Mouse (Mus musculus): ENCODE results near the gene Krt80. TPM values are rescaled to one million over a fixed set of nuclear protein-coding genes. Genes with fewer than 3 reads are reported as not detected.

Gene Krt80
- not detected in 2 replicates for polyA plus RNA-seq (2014; fragmentation: Nextera tagmentation; extraction: Ambion mirVana)

DNA sequence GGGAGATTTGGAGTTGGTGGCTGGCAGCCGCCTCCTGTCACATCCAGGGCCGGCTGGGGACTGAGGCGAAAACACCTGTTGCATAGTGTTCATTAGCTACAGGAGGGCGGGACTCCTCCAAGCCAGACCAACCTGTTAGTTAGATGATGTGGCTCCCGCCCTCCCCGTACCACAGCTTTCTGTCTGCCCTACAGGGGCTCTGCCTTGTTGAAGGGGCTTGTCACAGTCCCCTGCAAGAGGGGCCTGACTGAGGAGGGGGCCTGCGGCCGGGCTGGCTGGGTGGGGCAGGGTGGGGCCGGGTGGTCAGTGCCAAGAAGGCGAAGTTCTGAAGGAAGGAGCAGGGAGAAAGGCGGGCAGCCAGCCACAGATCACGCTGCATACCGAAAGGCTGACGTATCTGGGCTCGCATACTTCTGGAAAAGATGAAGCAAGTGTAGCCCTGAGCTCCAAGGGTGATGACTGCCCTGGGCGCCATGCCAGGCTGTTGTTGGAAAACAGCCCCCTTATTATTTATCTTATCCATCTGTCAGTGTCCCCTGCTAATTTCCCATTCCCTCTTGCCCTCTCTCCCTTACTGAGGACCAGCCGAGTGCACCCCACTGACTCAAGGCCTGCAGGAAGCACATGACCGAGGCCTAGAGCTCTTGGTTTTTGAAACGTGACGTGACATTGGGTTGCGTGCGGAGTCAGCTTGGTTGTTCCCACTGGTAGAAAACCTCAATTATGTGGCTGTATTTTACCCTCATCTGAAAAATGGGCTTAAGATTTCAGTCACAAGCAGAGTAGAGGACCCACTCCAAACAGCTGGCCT, at the start of gene Krt80:
Gene Krt80, minus strand, starts transcription at position 62 of the 811 bp plus-strand sequence.
- no peak within 1 kb of the TSS for H3K9ac ChIP-seq (ENCODE audit: low read length)
- no peaks in the 10 kb centered on the region for H3K27me3 ChIP-seq (ENCODE audit: control insufficient read depth, insufficient read depth, low read length)
- H3K4me1 ChIP-seq (ENCODE audit: control insufficient read depth, insufficient read depth, low read length), result no peaks in the 10 kb centered on the region
- ATAC-seq (ENCODE audit: low FRiP score) (no peak), DNase-seq (ENCODE audit: low spot score, missing footprints) (no peak)
- 60% methylated on average over 22 of the region's 22 CpGs for WGBS
- H3K9me3 ChIP-seq (ENCODE audit: control insufficient read depth, low read length), result no peaks in the 10 kb centered on the region
- H3K4me2 ChIP-seq, result no peak within 1 kb of the TSS
- H3K27ac ChIP-seq (ENCODE audit: low read depth, low read length), result no peak within 1 kb of the TSS
- no peaks in the 10 kb centered on the region for H3K36me3 ChIP-seq (ENCODE audit: control insufficient read depth, insufficient read depth, low read length)
- H3K4me3 ChIP-seq (ENCODE audit: low read depth, low read length), result no peak within 1 kb of the TSS

DNA sequence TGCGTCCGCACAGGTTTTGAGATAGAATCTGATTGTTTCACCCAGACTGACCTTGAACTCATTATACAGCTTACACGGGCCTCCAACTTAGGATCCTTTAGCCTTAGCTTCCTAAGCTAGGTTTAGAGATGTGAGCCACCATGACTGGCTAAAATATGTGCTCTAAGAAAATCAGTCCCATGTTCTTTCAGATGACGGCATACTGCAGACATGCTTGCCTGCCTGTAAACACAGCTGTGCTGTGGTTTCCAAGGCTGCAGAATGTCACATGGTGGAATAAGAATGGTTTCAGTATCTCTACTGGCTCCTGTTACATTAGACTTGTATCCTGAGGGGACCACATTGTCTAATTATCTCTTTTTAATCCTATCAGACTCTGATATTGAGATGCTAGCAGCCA, 49.0 kb upstream of the Krt80 start:
- 88% methylated on average over 4 of the region's 4 CpGs for WGBS
- H3K9me3 ChIP-seq (ENCODE audit: control insufficient read depth, low read length), result no peaks in the 10 kb centered on the region
- no peak overlapping the region for H3K9ac ChIP-seq (ENCODE audit: low read length)
- ATAC-seq (ENCODE audit: low FRiP score), result no peak
- no peaks in the 10 kb centered on the region for H3K27me3 ChIP-seq (ENCODE audit: control insufficient read depth, insufficient read depth, low read length)
- no peaks in the 10 kb centered on the region for H3K4me1 ChIP-seq (ENCODE audit: control insufficient read depth, insufficient read depth, low read length)
- no peak overlapping the region for H3K27ac ChIP-seq (ENCODE audit: low read depth, low read length)
- no peak overlapping the region for H3K4me2 ChIP-seq
- no peaks in the 10 kb centered on the region for H3K36me3 ChIP-seq (ENCODE audit: control insufficient read depth, insufficient read depth, low read length)
- no peak overlapping the region for H3K4me3 ChIP-seq (ENCODE audit: low read depth, low read length)
- no peak for DNase-seq (ENCODE audit: low spot score, missing footprints)

DNA sequence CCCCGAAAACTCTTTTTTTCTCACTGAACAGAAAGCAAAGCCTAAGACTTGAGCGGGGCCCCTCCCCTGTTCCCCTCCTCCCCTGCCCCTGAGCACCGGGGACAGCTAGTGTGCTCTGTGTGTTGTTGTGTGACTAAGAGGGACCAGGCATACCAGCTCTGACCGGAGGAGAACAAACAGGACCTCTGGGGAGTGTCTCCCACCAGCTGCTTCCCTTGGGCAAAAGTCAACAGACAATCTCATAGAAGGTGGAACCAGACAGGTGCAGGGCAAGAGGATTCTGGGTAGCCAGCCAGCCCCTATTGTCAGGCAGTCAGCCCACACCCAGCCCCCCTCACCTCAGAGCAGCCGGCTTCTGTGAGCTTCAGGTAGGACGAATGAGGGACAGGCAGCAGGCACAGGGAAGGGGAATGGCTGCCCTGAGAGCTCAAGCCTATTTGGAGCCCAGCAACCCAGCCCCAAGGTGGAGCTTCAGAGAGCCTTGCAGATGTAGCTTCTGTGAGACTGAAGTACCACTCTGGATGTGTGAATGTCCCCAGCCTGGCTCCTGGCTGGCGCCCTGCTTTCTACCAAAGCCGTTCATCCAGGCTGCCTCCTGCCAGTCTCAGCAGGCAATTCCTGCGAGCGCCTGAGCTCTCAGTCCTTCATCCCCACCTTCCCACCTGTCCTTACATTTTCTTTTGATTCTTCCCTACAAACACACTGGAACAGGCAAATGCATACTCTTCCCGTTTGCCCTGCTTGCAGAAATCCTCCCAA, 45.0 kb upstream of the Krt80 start:
- no peak for ATAC-seq (ENCODE audit: low FRiP score)
- DNase-seq (ENCODE audit: low spot score, missing footprints), result no peak
- WGBS, result 42% methylated on average over 11 of the region's 11 CpGs
- Histone ChIP-seq H3K4me2 (no peak overlapping the region), H3K4me1 (ENCODE audit: control insufficient read depth, insufficient read depth, low read length) (no peaks in the 10 kb centered on the region), H3K9ac (ENCODE audit: low read length) (no peak overlapping the region), H3K36me3 (ENCODE audit: control insufficient read depth, insufficient read depth, low read length) (no peaks in the 10 kb centered on the region), H3K4me3 (ENCODE audit: low read depth, low read length) (no peak overlapping the region), H3K27me3 (ENCODE audit: control insufficient read depth, insufficient read depth, low read length) (peaks cover 10% of the 10 kb centered on the region), H3K9me3 (ENCODE audit: control insufficient read depth, low read length) (no peaks in the 10 kb centered on the region), H3K27ac (ENCODE audit: low read depth, low read length) (no peak overlapping the region)

DNA sequence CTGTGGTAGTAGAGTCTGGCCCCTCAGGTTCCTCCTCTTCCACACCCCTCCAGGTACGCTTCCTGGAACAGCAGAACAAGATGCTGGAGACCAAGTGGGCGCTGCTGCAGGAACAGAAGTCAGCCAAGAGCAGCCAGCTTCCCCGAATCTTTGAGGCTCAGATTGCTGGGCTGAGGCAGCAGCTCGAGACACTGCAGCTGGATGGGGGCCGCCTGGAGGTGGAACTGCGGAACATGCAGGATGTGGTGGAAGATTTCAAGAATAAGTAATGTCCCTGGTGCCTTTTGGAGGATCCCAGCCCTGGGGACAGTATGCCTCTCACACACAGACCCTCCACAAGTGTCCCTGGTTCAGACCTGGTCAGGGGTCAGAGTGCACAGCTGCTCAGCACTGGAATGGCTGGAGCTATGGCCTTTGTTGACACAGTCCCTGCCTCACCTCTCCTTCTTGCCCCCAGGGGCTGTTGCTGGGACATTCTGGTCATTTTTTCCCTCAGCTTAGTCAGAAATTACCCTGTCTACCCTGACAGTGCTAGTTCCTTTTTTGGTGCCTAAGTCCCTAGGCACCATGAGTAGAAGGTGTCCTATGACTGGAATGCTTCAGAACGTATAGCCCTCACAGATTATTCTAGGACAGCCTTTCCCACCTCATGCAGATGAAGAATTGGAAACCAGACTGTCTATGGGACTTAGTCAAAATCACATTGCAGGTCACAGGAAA, 44.1 kb upstream of the Krt80 start:
- H3K4me1 ChIP-seq (ENCODE audit: control insufficient read depth, insufficient read depth, low read length), result no peaks in the 10 kb centered on the region
- no peaks in the 10 kb centered on the region for H3K9me3 ChIP-seq (ENCODE audit: control insufficient read depth, low read length)
- H3K27ac ChIP-seq (ENCODE audit: low read depth, low read length), result no peak overlapping the region
- ATAC-seq (ENCODE audit: low FRiP score) (no peak), DNase-seq (ENCODE audit: low spot score, missing footprints) (no peak)
- WGBS, result 56% methylated on average over 7 of the region's 7 CpGs
- no peak overlapping the region for H3K9ac ChIP-seq (ENCODE audit: low read length)
- no peak overlapping the region for H3K4me2 ChIP-seq
- no peaks in the 10 kb centered on the region for H3K36me3 ChIP-seq (ENCODE audit: control insufficient read depth, insufficient read depth, low read length)
- peaks cover 10% of the 10 kb centered on the region for H3K27me3 ChIP-seq (ENCODE audit: control insufficient read depth, insufficient read depth, low read length)
- no peak overlapping the region for H3K4me3 ChIP-seq (ENCODE audit: low read depth, low read length)

DNA sequence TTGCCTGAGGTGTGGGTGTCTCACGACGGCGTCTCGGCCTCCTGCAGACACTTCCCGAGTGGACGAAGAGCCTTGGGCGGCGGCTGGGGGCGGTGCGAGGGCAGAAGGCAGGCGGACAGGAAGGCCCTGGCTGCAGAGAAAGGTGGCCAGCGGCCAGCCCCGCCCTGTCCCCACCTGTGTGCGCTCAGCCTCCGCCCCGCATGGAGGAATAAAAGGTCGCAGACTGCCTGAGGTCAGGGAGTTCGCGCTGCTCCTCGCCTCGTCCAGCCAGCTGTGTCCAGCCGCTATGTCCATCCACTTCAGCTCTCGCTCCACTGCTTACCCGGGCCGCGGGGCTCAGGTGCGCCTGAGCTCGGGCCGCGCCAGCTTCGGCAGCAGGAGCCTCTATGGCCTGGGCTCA, 42.2 kb upstream of the Krt80 start:
- no peak overlapping the region for H3K4me3 ChIP-seq (ENCODE audit: low read depth, low read length)
- H3K36me3 ChIP-seq (ENCODE audit: control insufficient read depth, insufficient read depth, low read length), result no peaks in the 10 kb centered on the region
- no peak overlapping the region for H3K9ac ChIP-seq (ENCODE audit: low read length)
- ATAC-seq (ENCODE audit: low FRiP score) (no peak), DNase-seq (ENCODE audit: low spot score, missing footprints) (no peak)
- H3K27ac ChIP-seq (ENCODE audit: low read depth, low read length), result no peak overlapping the region
- H3K9me3 ChIP-seq (ENCODE audit: control insufficient read depth, low read length), result no peaks in the 10 kb centered on the region
- no peak overlapping the region for H3K4me2 ChIP-seq
- H3K4me1 ChIP-seq (ENCODE audit: control insufficient read depth, insufficient read depth, low read length), result no peaks in the 10 kb centered on the region
- 17% methylated on average over 31 of the region's 31 CpGs for WGBS
- peaks cover 10% of the 10 kb centered on the region for H3K27me3 ChIP-seq (ENCODE audit: control insufficient read depth, insufficient read depth, low read length)

DNA sequence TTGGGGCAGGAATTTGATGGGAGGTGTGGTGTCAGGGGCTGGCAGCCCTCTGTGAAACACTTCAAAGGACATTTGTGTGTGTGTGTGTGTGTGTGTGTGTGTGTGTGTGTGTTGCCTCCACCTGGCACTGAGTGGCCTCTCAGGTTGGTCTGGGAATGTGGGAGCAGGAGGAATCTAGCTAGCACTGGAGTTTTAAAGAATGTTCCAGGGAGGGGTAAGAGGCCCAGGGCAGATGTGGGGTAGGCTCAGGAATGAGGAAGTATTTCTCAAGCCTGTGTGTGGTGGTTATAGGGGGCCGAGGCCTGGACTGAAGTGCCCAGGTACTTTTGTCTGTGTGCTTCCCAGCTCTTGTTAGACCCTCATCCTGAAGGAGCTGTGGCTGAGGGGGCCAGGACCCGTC, 40.8 kb upstream of the Krt80 start, which contains the start of gene Krt7:
Gene Krt7, plus strand, starts transcription at position 269 of the 400 bp plus-strand sequence.
- H3K9ac ChIP-seq (ENCODE audit: low read length), result no peak within 1 kb of the TSS
- H3K9me3 ChIP-seq (ENCODE audit: control insufficient read depth, low read length), result no peaks in the 10 kb centered on the region
- no peak within 1 kb of the TSS for H3K27ac ChIP-seq (ENCODE audit: low read depth, low read length)
- no peak within 1 kb of the TSS for H3K4me2 ChIP-seq
- no peak within 1 kb of the TSS for H3K4me3 ChIP-seq (ENCODE audit: low read depth, low read length)
- H3K36me3 ChIP-seq (ENCODE audit: control insufficient read depth, insufficient read depth, low read length), result no peaks in the 10 kb centered on the region
- ATAC-seq (ENCODE audit: low FRiP score), result no peak
- DNase-seq (ENCODE audit: low spot score, missing footprints), result no peak
- 51% methylated on average over 2 of the region's 2 CpGs for WGBS
- H3K27me3 ChIP-seq (ENCODE audit: control insufficient read depth, insufficient read depth, low read length), result peaks cover 10% of the 10 kb centered on the region
- H3K4me1 ChIP-seq (ENCODE audit: control insufficient read depth, insufficient read depth, low read length), result no peaks in the 10 kb centered on the region

DNA sequence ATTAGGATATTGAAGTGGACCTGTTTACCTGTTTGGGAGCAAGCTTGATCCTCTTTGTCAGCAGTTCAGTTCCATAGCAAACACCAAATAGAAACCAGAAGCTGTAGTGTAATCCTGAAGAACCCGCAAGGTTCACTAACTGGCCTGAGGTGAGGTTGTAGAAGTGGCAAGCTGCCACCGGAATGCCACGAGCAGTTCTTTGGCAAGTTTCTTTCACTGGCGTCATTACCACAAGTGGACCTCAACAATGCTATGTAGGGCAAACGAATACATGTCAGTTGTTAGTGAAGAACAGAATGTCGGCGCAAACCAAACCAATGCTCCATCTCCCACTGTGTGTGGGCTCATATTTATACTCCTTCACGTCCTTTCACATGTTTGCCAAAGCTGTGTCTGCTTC, 28.3 kb upstream of the Krt80 start:
- Histone ChIP-seq H3K27ac (ENCODE audit: low read depth, low read length) (no peak overlapping the region), H3K9me3 (ENCODE audit: control insufficient read depth, low read length) (no peaks in the 10 kb centered on the region), H3K4me1 (ENCODE audit: control insufficient read depth, insufficient read depth, low read length) (no peaks in the 10 kb centered on the region), H3K36me3 (ENCODE audit: control insufficient read depth, insufficient read depth, low read length) (no peaks in the 10 kb centered on the region), H3K4me3 (ENCODE audit: low read depth, low read length) (no peak overlapping the region), H3K4me2 (no peak overlapping the region), H3K27me3 (ENCODE audit: control insufficient read depth, insufficient read depth, low read length) (no peaks in the 10 kb centered on the region), H3K9ac (ENCODE audit: low read length) (no peak overlapping the region)
- ATAC-seq (ENCODE audit: low FRiP score) (no peak), DNase-seq (ENCODE audit: low spot score, missing footprints) (no peak)
- WGBS, result 87% methylated on average over 8 of the region's 8 CpGs

DNA sequence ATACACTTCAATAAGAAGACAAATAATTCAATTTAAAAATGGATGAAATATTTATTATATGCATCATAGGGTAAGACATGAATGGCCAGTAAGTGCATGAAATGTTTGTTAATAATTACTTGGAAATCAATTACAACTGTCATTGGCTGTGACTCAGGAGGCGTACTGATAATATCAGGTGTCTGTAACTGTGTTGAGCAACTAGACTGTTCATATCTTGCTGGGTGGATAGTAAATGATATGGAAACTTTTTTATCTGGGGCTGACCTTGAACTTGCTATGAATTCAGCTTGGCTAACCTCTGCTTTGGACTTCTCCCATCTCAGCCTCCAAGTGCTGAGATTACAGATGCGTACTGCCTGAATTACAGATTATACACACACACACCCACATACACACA, 27.7 kb upstream of the Krt80 start:
- DNase-seq (ENCODE audit: low spot score, missing footprints) (no peak), ATAC-seq (ENCODE audit: low FRiP score) (no peak)
- Histone ChIP-seq H3K4me1 (ENCODE audit: control insufficient read depth, insufficient read depth, low read length) (no peaks in the 10 kb centered on the region), H3K9me3 (ENCODE audit: control insufficient read depth, low read length) (no peaks in the 10 kb centered on the region), H3K27ac (ENCODE audit: low read depth, low read length) (no peak overlapping the region), H3K4me2 (no peak overlapping the region), H3K4me3 (ENCODE audit: low read depth, low read length) (no peak overlapping the region), H3K27me3 (ENCODE audit: control insufficient read depth, insufficient read depth, low read length) (no peaks in the 10 kb centered on the region), H3K36me3 (ENCODE audit: control insufficient read depth, insufficient read depth, low read length) (no peaks in the 10 kb centered on the region), H3K9ac (ENCODE audit: low read length) (no peak overlapping the region)
- 92% methylated on average over 2 of the region's 2 CpGs for WGBS

DNA sequence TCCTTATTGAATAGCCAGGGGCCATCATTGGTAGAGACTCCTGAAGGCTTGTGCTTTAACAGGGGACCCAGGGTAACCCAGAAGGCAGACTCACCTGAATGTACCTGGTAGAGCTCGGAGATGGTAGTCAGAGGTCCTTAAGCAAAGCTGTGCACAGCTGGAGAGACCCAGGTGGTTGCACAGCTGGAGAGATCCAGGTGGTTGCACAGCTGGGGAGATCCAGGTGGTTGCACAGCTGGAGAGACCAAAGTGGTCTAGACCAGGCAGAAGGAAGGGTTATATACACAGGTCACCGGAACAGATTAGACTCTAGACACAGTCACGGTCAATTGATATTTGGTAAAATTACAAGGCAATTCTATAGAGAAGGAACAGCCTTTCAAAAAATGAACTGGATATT, 27.0 kb upstream of the Krt80 start:
- Histone ChIP-seq H3K36me3 (ENCODE audit: control insufficient read depth, insufficient read depth, low read length) (no peaks in the 10 kb centered on the region), H3K9me3 (ENCODE audit: control insufficient read depth, low read length) (no peaks in the 10 kb centered on the region), H3K27me3 (ENCODE audit: control insufficient read depth, insufficient read depth, low read length) (no peaks in the 10 kb centered on the region), H3K4me2 (no peak overlapping the region), H3K9ac (ENCODE audit: low read length) (no peak overlapping the region), H3K4me1 (ENCODE audit: control insufficient read depth, insufficient read depth, low read length) (no peaks in the 10 kb centered on the region), H3K27ac (ENCODE audit: low read depth, low read length) (no peak overlapping the region), H3K4me3 (ENCODE audit: low read depth, low read length) (no peak overlapping the region)
- 81% methylated on average over 3 of the region's 3 CpGs for WGBS
- DNase-seq (ENCODE audit: low spot score, missing footprints), result no peak
- ATAC-seq (ENCODE audit: low FRiP score), result no peak
